Mouse (Mus musculus) urinary bladder, postnatal 25 days (tissue): ENCODE results near the gene Pcca.
A peak's percentile ranks its signal among the peaks of the same experiment; 100 is the strongest.

Experiments
- DNase-seq: peaks from one replicate; pipeline ENCODE4 v3.0.0; 2022; ENCODE audit warnings: low spot score

Gene Pcca

DNA sequence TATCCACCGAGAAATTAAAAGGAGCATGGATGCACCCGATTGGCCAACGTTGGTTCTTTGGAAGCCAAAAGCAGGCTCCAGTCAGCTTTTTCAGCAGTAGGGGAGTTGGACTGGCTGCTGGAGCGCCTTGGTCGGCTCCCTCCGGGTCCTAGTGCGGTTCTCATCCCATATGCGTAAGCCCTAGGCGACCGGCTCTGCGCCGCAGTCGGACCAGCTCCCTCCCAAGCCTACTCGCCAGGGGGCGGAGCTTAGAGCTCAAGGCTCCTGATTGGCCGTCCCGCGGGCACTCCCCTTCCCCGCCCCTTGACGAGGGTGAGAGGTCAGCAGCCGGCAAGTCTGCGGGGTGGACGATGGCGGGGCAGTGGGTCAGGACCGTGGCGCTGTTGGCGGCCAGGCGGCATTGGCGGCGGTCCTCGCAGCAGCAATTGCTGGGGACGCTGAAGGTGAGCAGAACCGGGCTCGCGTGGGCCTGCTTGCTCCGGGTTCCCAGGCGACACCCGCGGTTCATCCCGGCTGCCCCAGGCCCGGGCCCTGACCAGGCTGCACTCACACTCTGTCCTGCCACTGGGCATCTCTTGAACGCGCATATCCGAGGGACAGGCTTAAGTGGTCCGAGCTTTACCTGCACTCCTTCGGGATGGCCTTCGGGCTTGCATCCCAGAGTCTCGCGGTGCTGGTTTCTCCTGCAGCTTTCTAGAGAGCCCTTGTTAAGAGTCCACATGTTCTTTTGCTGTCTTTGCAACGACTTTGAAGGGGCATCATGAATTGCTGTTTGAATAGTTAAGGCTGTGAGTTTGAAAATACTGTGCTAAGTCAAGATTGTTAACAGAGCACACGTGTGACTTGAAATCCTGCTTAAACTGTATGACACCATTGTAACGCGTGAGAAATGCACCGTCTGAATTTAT lies at the start of gene Pcca:
Gene Pcca, plus strand, starts transcription at position 308 of the 908 bp plus-strand sequence.
- peak; percentile 94 for DNase-seq

- DNase-seq, result no peak
Observed at GRCm38 (mm10) chr14:122484458-122484843, 49.7 kb upstream of the Pcca start.

DNA sequence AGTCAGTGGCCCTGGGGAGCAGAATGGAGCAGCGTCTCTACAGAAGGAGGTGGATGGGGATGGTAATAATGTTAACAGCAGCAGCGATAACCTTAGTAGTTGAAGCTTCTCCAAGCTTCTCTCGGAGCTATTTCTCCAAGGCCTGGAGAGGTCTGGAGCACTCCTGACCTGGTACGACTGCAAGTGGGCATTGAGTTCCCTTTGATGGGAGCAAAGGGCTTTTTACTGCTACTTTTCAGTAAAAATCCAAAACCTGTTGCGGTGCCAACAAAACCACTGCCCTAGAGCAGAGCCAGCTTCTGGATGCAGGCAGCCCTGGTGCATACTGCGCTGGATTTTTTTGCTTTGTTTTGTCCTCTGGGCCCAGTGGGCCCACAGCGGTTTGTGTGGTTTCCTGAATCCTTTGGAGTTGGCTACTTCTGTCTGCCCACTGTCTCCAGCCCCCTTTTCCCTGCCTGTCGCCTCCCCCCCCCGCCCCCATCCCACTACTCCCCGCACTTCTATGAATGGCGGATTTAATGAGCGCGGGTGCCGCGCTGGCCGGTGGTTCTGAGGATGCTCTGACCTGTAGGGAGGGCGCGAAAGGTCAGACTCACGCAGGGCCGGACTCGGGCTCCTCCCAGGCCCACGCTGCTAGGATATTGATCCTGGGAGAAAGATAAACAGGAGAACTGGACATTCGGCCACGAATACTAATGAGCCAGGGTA lies 49.1 kb upstream of the Pcca start:
- DNase-seq, result no peak

DNA sequence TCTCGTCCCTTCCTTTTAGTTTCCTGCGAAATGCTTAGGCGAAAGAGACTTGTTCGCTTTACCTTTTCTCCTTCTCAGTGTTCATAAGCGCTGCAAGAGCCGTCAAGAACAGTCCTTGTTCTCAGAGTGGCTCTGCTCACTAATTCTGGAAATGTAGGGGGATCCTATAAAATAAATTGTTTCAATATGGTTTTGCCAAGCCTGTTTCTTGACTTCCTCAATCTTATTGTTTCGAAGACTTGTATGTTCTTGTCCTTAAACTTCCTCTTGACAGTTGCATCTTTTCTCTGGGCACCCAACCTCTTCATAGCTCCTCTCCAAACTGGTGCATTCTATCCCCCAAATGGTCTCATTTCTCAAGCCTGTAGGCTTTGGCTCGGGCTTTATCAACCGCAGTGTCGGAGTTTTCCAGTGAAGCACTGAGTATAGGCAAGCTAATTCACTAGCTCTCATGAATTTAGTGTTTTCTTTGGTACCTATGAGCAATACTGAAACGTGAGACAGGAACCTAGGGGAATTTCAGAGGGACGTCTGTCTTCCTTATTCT lies 48.4 kb upstream of the Pcca start:
- DNase-seq, result no peak

- no peak for DNase-seq
Observed at GRCm38 (mm10) chr14:122486611-122487010, 47.5 kb upstream of the Pcca start.

DNA sequence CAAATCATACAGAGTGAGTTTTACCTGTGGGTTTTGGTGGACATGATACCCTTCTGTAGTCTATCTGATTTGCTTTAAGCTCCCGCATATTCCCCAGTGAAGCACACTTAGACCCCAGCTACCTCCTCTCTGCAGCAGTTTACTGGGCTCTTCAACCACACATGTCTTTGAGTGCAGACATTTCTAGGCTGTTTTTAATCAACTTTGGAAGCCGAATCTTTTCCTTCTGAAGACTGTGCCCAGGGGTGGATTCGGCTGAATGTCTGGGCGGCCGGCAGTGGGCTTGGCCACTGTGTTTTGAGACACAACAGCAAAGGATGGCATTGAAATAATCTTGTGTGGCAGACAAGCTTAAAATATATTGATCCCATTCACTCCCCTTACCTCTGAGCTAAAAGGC lies 46.8 kb upstream of the Pcca start:
- DNase-seq, result no peak

DNA sequence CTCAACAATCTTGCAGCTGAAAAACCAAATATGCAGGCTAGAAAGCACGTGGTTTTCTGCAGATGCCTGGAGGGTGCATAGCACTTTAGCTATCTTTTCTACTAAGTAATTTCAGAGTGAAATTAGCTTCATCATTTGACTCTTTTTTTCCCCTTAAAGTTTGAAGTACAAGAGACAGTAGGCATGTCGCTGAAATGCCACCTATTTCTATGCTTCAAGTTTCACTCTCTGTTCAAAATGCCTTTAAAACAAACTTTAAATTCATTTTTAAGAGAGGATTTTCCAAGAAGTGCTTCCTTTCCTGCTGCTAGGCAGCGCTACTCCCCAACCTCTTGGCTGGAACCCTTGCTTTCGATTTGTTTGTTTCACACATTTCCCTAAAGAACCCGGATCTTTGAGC lies 45.1 kb upstream of the Pcca start:
- no peak for DNase-seq

DNA sequence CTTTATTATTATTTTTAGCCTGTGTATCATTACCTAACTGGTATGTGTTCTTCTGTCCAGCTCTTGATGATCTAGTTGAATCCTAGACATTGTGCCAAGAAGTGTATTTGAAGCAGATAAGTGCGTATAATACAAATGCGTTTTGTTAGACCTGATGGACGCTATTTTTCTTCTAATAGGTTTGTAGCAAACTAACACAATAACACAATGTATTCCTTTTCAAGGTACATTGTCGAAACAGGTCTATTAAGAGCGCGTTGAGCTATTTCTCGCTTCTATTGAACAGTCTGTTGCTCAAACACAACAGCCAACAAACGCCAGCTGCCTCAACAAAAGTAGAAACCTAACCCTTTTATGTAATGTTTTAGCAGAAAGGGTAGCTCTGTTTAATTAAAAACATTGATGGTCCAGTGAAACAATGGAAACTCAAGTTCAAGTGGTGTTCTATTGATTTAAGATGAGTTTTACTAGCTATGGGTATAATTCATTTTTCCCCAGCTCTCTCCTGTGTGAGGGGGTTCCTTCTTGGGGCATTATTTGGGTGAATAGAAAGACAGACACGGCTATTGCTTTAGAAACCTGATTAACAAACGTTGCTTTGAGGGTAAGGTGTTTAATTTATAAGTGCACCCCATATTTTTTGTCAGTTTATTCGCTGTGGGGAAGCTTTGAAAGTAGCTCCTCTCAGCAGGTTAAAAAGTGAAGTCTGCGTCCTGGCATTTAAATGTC lies 44.3 kb upstream of the Pcca start:
- DNase-seq, result no peak

DNA sequence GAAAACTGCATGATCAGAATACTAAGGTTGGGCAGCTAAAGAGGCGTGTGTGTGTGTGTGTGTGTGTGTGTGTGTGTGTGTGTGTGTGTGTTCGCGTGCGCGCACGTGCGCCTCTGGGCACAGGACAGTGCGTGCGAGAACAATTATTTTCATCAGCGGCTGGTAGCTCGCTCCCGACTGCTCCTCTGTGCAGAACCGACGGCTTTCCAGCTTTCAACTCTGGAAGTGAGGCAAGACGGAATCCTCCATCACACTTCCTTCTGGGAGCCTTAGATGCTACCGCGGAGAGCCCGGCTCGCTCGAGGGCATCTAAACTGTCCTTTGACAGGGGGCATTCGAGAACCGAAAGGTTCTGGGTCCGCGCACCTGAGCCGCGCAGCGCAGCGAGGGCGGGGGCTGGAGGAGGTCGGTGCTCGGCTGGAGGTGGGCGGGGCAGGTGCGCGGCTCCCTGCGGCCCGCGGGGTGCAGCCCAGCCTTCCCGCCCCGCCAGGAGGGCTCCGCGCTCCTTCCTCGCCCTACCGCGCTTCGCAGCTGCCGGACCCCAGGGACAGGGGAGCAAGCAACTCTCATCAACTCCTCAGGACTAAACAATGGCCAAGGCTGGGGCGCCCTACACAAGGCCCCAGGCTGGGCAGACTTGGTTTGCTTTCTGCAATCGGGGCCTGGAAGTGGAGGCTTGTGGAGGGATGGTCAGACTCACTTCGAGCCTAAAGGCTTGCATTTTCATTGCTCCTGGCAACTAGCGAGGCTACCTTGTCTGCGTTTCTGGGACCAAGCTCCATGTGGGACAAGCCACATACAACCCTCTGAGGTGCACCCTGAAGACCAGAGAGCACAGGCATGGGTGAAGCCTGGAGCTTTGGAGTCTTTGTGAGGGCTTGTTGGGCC lies 43.4 kb upstream of the Pcca start, which contains the start of gene Gm10837:
Gene Gm10837, plus strand, starts transcription at position 146 of the 888 bp plus-strand sequence.
- DNase-seq, result no peak

- DNase-seq, result no peak
Observed at GRCm38 (mm10) chr14:122491521-122491920, 42.6 kb upstream of the Pcca start.

DNA sequence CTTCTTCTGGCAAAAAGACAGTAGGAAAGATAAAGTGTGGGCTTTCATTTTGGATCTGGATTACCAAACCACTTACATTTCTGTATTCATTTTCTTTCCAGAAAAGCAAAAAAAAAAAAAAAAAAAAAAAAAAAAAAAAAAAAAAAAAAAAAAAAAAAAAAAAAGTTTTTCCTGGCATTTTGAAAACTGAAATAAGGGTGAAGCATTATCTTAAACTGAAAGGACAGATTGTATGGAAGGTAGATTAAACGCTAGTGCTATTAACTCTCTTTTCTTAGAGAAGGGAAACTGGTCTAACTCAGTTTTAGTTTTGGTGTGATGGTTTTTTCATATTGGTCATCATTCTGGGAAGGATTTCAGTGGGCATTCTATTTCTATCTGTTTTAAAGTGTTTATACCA lies 42.1 kb upstream of the Pcca start:
- no peak for DNase-seq

GRCm38 (mm10) chr14:122509058-122509457 lies 25.1 kb upstream of the Pcca start:
- DNase-seq, result no peak

DNA sequence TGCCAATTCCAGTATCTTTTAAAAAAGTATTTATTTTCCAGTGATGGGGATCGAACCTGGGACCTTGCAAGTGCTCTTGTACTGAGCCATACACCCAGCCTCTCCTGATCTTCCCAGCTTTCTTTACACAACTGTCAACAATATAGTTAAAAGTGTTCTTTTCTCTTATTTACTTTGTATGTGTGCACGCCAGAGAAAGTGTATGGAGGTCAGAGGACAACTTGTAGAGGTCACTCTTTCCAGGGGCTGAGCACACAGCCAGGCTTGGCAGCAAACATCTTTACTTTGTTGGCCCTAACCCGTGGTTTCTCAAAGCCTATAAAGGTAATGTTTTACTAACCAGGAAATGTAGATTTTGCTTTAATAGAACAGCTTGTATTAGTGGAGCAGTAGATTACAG lies 22.6 kb upstream of the Pcca start:
- DNase-seq, result no peak

DNA sequence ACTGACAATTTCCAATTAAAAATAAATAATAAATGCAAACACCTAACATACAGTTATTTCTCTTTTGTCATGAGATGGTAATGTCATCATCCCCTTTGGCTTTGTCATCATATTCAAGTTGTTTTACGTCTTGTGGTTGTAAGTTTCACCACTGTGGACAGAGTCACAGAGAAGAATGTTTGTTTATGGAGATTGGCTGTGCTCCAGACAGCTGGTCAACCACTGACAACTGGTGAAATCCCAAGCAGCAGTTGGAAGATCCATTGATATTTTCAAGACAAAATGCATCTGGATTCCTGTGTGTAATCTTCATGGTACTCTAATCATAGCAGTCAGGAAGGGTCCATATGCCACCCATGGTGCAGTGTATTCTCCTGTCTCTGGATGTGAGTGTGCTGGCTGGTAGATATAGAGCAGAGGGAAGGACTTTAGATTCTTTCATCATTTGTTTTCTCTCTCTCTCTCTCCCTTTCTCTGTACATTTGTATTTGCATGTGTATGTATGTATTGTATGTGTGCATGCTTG lies 20.6 kb upstream of the Pcca start:
- no peak for DNase-seq

- no peak for DNase-seq
Observed at GRCm38 (mm10) chr14:122528475-122528874, 5.6 kb upstream of the Pcca start.

GRCm38 (mm10) chr14:122535986-122536385 lies 1.9 kb downstream of the Pcca start:
- DNase-seq, result no peak

- no peak for DNase-seq
Observed at GRCm38 (mm10) chr14:122548421-122548820, 14.3 kb downstream of the Pcca start.

- DNase-seq, result no peak
Observed at GRCm38 (mm10) chr14:122548905-122549304, 14.8 kb downstream of the Pcca start.

GRCm38 (mm10) chr14:122552761-122553445 lies 18.8 kb downstream of the Pcca start:
- no peak for DNase-seq

- DNase-seq, result no peak
Observed at GRCm38 (mm10) chr14:122557353-122557752, 23.2 kb downstream of the Pcca start.
